Mouse (Mus musculus) heart, postnatal 25 days (tissue): ENCODE measurements around the gene Col8a1. TPM values are rescaled to one million over a fixed set of nuclear protein-coding genes. Genes with fewer than 3 reads are reported as not detected.
A peak's percentile ranks its signal among the peaks of the same experiment; 100 is the strongest.

Source experiments
- DNase-seq: peaks from one replicate; pipeline ENCODE4 v3.0.0; 2022; ENCODE audit warnings: low spot score
- intact Hi-C: fragments of 180-260 bp; cut with DNase I; formaldehyde crosslinking; loops from one replicate; pipeline ENCODE4 v1.15.1; 2025
- total RNA-seq, 2 experiments: library from RNA; stranded (reverse); gene quantifications; 2 replicates each; pipeline ENCODE4 v1.2.3; 2021

The Col8a1 gene
- 10 to 100 TPM in 1 of 2 experiments, 1 to 10 TPM in 1; 7.5 to 10.4 TPM for total RNA-seq

- DNase-seq: peak; percentile 13
- intact Hi-C loops: loop anchor here (5.0 kb wide), 2 partner anchors 42 to 82 kb away; no protein-coding TSS in a partner anchor
Measured at GRCm38 (mm10) chr16:57754526-57755125, at the start of gene Col8a1. Gene Col8a1 (minus strand): TSS chr16:57754737.

- DNase-seq: no peak
- intact Hi-C loops: no loop called here
Measured at GRCm38 (mm10) chr16:57801886-57802285, 47.3 kb upstream of the Col8a1 start.

- intact Hi-C loops: no loop called here
- no peak for DNase-seq
Measured at GRCm38 (mm10) chr16:57796321-57796720, 41.8 kb upstream of the Col8a1 start.

GRCm38 (mm10) chr16:57779011-57779410, 24.5 kb upstream of the Col8a1 start:
- intact Hi-C loops: no loop called here
- no peak for DNase-seq

GRCm38 (mm10) chr16:57765615-57766014, 11.1 kb upstream of the Col8a1 start:
- intact Hi-C loops: no loop called here
- no peak for DNase-seq

- no peak for DNase-seq
- intact Hi-C loops: no loop called here
Measured at GRCm38 (mm10) chr16:57759862-57760261, 5.3 kb upstream of the Col8a1 start.

- intact Hi-C loops: no loop called here
- DNase-seq: no peak
Measured at GRCm38 (mm10) chr16:57755708-57756107, 1.2 kb upstream of the Col8a1 start.

GRCm38 (mm10) chr16:57755241-57755640, 704 bp upstream of the Col8a1 start:
- DNase-seq: peak; percentile 27
- intact Hi-C loops: no loop called here

- DNase-seq: no peak
- intact Hi-C loops: loop anchor here (5.0 kb wide), 2 partner anchors 41 to 81 kb away; no protein-coding TSS in a partner anchor
Measured at GRCm38 (mm10) chr16:57753539-57754280, 827 bp downstream of the Col8a1 start.

GRCm38 (mm10) chr16:57750549-57750948, 4.0 kb downstream of the Col8a1 start:
- intact Hi-C loops: loop anchor here (5.0 kb wide), 2 partner anchors 38 to 78 kb away; no protein-coding TSS in a partner anchor
- DNase-seq: no peak

GRCm38 (mm10) chr16:57748093-57748492, 6.4 kb downstream of the Col8a1 start:
- DNase-seq: no peak
- intact Hi-C loops: no loop called here

- no peak for DNase-seq
- intact Hi-C loops: no loop called here
Measured at GRCm38 (mm10) chr16:57747357-57748056, 7.0 kb downstream of the Col8a1 start.

- no peak for DNase-seq
Measured at GRCm38 (mm10) chr16:57740169-57740568, 14.4 kb downstream of the Col8a1 start.

GRCm38 (mm10) chr16:57734942-57735341, 19.6 kb downstream of the Col8a1 start:
- DNase-seq: no peak
- intact Hi-C loops: no loop called here

More at GRCm38 (mm10) chr16:57740169-57740568, 14.4 kb downstream of the Col8a1 start:
- intact Hi-C loops: no loop called here

- intact Hi-C loops: no loop called here
- DNase-seq: no peak
Measured at GRCm38 (mm10) chr16:57733545-57733944, 21.0 kb downstream of the Col8a1 start.

GRCm38 (mm10) chr16:57733139-57733538, 21.4 kb downstream of the Col8a1 start:
- no peak for DNase-seq
- intact Hi-C loops: no loop called here

GRCm38 (mm10) chr16:57724978-57725377, 29.6 kb downstream of the Col8a1 start:
- no peak for DNase-seq
- intact Hi-C loops: loop anchor here (10.0 kb wide), 1 partner anchor 50 kb away; no protein-coding TSS in a partner anchor

GRCm38 (mm10) chr16:57718982-57719381, 35.6 kb downstream of the Col8a1 start:
- no peak for DNase-seq
- intact Hi-C loops: no loop called here

GRCm38 (mm10) chr16:57698733-57699132, 55.8 kb downstream of the Col8a1 start:
- DNase-seq: no peak
- intact Hi-C loops: no loop called here

GRCm38 (mm10) chr16:57694694-57695093, 59.8 kb downstream of the Col8a1 start:
- intact Hi-C loops: no loop called here
- no peak for DNase-seq
